Mouse (Mus musculus) myocyte (in vitro differentiated cells): ENCODE data around the gene Adcyap1r1.

Source experiments
- E2F4 ChIP-seq: IDR thresholded peaks from one replicate; pipeline ENCODE4 v1.6.1; 2011; ENCODE audit warnings: mild to moderate bottlenecking, control low read depth, moderate library complexity; ENCODE audit not compliant: insufficient read depth
- MYOD1 ChIP-seq, 3 experiments: IDR thresholded peaks; one replicate each; pipeline ENCODE4 v1.6.1; 2011; ENCODE audit warnings: control low read depth in 2 of 3, low read depth in 2 of 3, mild to moderate bottlenecking in 2 of 3, moderate library complexity in 1 of 3; ENCODE audit not compliant: insufficient read length in 2 of 3, control insufficient read depth in 1 of 3
- POLR2A ChIP-seq: IDR thresholded peaks from one replicate; pipeline ENCODE4 v1.6.1; 2011; ENCODE audit warnings: low read depth, mild to moderate bottlenecking, control low read depth, moderate library complexity; ENCODE audit not compliant: insufficient read length
- USF1 ChIP-seq: IDR thresholded peaks from one replicate; pipeline ENCODE4 v1.6.1; 2011; ENCODE audit warnings: low read depth, mild to moderate bottlenecking, control low read depth, moderate library complexity

DNA sequence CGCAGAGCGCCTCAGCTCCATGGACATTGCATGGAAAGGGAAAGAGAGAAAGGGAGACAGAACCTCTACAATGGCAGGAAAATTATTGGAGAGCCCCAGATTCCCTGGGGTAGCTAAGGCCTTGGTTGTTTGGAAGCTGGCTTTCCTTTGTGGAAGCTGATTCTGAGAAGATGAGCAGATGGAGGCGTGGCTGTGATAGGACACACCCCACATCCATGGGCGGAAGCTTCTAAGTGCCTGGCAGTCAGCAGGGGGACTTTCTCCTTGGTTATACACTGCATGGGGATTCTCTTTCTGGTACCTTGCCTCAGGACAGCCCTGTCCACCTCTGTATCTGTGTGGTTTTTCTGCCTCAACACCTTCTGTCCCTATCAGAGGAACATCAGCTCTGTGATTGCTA, 33.4 kb downstream of the Adcyap1r1 start:
- no peak for TF ChIP-seq POLR2A
- no peak for TF ChIP-seq E2F4
- no peak for TF ChIP-seq USF1
- no peak for TF ChIP-seq MYOD1 (IDR thresholded peaks at IDR 0.05; ENCODE audit: control insufficient read depth in 1 of 3, insufficient read length in 2 of 3, low read depth in 2 of 3)
